Mouse (Mus musculus) MEL (cell line): Measurements from ENCODE around the gene Mccc1.

Source experiments
- CTCF ChIP-seq, 3 experiments: IDR thresholded peaks in 2 of 3; conservative IDR thresholded peaks in 1 of 3; 2 replicates each; pipeline ENCODE4 v1.5.1; 2011 to 2012; ENCODE audit warnings: low read length in 3 of 3, low read depth in 2 of 3, mild to moderate bottlenecking in 2 of 3, improper control_type of control experiment in 1 of 3, inconsistent platforms in 1 of 3, mixed read lengths in 1 of 3, moderate library complexity in 1 of 3; ENCODE audit not compliant: control insufficient read depth in 1 of 3, insufficient read depth in 1 of 3, poor library complexity in 1 of 3, severe bottlenecking in 1 of 3
- EP300 ChIP-seq, 2 experiments: IDR thresholded peaks; 2 replicates each; pipeline ENCODE4 v1.6.1; 2011; ENCODE audit warnings: improper control_type of control experiment in 2 of 2, low read length in 2 of 2, low read depth in 1 of 2, mild to moderate bottlenecking in 1 of 2
- JUND ChIP-seq: IDR thresholded peaks from 2 replicates; pipeline ENCODE4 v1.6.1; 2011; ENCODE audit warnings: low read depth, mild to moderate bottlenecking, improper control_type of control experiment, low read length
- NELFE ChIP-seq: IDR thresholded peaks from 2 replicates; pipeline ENCODE4 v1.6.1; 2011; ENCODE audit warnings: low read depth, low read length, improper control_type of control experiment
- ZC3H11A ChIP-seq: IDR thresholded peaks from 2 replicates; pipeline ENCODE4 v1.6.1; 2012; ENCODE audit warnings: low read depth, mild to moderate bottlenecking, inconsistent platforms, low read length, improper control_type of control experiment
- ZNF384 ChIP-seq: IDR thresholded peaks from 2 replicates; pipeline ENCODE4 v1.6.1; 2012; ENCODE audit warnings: low read depth, mild to moderate bottlenecking, inconsistent platforms, low read length, improper control_type of control experiment

- no peak for TF ChIP-seq ZC3H11A
- TF ChIP-seq EP300 (IDR thresholded peaks at IDR 0.05; ENCODE audit: low read depth in 1 of 2, low read length in 2 of 2): no peak
- no peak for TF ChIP-seq JUND
- TF ChIP-seq CTCF (IDR thresholded peaks at IDR 0.05 in 2 of 3, conservative IDR thresholded peaks at IDR 0.05 in 1 of 3; ENCODE audit: control insufficient read depth in 1 of 3, insufficient read depth in 1 of 3, low read depth in 2 of 3, low read length in 3 of 3, poor library complexity in 1 of 3, severe bottlenecking in 1 of 3): no peak
- no peak for TF ChIP-seq NELFE
- TF ChIP-seq ZNF384: no peak
These were observed 8.1 kb upstream of the Mccc1 start for GRCm38 (mm10) chr3:36008411-36009154.
